Mouse (Mus musculus) kidney, postnatal 14 days (tissue): Measurements from ENCODE around the gene Rgs7bp.

ENCODE experiments used
- DNase-seq: peaks from one replicate; pipeline ENCODE4 v3.0.0; 2022; ENCODE audit warnings: mixed read lengths

Rgs7bp gene

DNA sequence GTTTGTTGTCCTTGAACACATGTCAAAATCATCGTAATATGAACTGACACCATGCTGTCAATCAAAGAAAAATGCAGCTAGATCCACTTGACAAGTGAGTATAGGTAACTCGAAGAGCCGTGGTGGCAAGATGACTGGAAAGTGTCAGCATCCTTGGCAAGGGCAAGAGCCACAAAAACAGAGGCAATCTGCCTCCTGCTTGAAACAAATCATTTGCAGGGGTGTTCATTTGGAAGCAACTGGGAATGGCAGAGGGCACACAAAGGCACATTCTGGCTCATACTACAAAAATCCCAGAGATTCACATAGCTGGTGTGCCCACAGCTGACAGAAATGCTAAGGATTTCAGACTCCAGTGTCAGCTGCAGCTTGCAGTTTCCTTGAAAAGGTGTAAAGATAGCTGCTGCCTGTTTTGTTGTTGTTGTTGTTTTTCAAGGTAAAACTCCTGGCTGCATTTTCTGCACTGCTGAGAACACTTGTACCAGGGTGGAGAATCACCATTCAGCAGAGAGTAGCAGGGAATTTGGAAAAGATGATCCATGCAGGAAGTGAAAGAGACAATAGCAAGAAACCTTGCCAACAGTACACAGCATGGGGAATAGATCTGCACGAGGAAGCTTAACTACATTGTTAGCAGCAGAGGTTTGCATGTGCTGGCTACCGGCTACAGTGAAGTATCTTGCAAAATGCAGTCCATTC, 52.4 kb downstream of the Rgs7bp start:
- DNase-seq: no peak

DNA sequence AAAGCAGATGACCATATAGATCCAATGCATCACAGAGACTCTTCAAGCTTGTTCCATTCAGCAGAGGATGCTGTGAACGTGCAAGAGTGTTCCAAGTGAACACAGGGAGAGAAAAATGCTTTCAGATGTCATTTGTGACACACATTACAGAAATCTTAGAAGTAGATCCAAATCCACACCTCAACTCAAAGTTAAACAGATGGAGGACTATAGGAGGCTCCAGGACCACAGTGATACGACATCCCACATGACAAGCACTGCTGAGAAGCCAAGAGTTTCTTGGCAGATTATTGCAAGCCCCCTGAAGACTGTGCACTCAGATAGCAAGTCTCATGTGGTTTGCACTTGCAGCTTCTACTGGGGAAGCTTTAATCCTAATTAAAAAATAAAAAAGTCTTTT, 53.0 kb downstream of the Rgs7bp start:
- no peak for DNase-seq

DNA sequence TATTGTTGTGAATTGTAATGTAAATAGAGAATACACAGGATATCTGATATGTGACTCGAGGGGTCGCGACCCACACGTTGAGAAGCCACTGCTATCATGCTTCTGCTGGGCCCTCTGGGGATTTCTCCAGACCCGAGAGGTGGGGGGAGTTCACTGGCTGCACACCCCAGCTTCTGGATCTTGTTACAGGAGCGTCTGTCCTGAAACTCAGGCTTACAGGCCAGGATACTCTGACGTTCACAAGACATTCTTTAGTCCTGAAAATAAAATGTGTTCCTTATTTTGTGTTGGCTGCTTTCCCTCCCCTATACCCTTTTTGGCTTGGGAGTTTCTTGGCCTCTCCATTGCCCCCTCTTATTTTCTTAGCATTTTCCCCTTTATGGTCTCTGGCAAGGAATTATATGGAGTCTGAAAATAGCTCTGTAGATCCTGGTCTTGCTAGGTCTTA, 65.9 kb downstream of the Rgs7bp start:
- no peak for DNase-seq

DNA sequence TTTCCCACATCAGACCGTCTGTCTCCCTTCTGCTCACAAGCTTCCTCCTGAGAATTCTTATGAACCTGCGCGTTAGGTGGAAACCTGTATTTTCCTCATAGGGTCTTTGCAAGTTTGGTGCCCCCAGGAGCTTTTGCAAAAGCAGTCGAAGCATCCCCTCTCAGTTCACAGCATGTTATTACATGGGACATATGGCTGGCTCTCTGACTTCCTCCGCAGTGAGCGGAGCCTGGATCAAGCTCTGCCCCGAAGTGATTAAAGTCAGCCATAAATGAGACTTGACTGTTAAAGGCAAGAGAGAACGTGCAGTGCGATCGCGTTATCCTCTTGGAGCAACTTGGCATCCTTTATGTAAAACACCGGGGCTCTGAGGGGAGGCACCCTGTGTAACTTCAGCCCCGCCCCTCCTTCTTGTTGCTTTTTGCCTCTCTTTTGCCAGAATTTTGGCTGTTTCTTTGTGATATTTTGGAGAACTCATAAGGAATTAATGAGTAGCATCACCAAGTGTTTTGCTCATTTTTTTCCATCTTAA, 66.7 kb downstream of the Rgs7bp start:
- no peak for DNase-seq

DNA sequence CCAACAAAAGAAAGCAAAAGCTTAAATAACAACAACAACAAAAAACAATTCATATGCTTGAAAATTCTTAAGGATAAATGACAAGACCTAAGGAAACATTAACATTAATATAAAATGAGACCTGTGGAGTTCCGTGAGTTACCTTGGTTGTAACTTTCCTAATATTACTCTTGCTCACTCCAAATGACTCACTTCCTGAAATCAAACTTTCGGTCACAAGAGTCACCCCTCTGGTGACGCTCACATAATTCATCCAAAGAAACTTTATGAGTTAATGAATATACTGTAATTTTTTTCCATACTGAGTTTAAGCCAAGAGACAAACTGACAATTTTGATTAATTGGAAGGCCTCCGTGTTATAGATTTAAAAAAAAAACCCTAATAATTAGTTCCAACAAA, 69.0 kb downstream of the Rgs7bp start:
- DNase-seq: no peak

DNA sequence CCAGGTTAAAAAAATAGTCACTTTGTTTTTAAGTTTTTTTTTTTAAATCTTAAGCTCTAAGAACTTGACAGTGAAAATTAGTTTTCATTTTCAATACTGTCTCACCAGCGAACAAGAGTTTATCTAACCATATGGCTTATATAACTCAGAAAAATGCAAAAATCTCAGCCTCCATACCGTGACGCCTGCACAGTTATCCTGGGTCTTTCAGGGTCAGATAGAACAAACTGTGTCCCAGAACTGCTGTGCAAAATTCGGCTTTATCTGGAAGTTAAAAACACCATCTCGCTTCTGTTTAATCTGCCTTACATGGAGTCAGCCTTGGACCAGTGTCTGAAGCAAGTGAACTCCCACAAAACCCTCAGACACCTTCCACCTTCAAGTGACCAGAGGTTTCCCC, 70.7 kb downstream of the Rgs7bp start:
- DNase-seq: no peak

DNA sequence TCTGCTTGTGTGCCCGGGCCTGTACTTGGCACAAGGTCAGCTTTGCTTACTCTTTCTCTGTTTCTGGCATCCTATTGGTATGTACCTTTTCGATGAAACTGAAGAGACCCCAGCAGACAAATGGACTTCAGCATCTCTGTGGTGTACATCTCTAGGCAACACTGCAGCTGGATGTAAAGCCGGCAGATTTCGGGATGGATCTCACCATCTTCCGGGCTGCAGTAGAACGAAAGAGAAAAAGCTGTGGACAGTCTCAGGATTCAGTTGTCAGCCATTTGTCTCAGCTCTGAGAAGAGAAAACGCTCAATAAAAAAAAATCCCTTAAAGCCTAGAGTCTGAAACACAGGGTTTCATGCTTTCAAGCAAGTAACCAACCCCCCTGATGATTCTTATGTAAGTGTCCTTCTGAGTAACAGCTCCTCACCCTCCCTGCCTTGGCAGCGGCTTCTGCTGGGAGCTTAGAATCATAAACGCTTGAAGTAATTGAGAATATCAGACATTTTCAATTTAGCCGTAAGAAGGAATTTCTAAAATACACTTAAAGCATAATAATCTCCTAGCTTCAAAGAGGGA, 71.9 kb downstream of the Rgs7bp start:
- no peak for DNase-seq

DNA sequence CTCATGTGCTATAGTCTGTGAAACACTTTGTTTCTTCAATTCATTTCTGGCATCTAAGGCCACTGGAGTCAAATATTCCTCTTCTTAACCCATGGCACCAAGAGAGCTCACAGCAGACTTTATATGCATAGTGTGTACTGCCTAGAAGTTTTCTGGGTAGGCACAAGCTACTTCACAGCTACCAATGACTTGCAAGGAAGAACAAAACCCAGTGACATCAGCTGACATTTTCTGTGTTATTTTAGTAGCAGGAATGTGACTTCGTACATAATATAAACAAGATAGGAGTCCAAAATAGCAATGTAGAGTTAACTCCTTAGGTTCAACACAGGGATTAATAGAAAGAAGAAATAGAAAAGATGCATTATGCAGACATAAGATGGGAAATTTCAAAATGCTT, 76.6 kb downstream of the Rgs7bp start:
- no peak for DNase-seq

DNA sequence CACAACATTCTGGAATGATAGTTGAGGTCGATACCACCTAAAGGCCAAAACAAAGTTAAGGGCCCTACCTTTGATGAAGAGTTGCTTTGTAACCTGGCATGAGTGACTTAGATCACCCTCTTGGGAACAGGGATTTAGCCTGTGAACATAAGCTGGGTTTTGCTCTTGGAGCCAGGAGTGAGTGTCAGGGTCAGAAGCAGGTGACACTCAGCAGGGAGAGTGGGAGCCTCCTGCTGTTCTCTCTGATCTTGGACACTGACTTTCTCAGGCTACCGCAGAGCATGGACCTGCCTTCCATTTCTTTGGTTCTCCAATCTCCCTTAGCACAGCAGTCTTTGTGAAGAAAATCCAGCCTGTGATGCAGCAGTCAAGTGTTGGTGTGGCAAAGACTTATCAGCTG, 87.2 kb downstream of the Rgs7bp start:
- DNase-seq: no peak

DNA sequence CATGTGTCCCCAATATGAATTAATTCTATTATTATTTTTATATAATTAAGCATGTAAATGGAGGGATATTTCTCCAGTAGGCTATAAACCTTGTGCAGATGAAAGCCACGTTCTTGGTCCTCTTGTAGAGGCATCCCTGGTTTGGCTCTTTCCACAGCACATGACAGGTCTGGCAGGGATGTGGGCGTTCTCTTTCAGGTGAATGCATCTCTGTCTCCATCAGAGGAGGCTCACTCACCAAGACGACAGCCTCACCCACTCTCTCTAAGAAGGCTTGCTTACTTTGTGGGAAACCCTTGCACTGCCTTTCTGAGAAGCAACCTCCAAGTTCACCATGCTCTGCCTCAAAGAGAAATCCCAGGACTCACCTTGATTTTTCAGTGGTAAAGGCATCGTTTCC, 91.0 kb downstream of the Rgs7bp start:
- no peak for DNase-seq

DNA sequence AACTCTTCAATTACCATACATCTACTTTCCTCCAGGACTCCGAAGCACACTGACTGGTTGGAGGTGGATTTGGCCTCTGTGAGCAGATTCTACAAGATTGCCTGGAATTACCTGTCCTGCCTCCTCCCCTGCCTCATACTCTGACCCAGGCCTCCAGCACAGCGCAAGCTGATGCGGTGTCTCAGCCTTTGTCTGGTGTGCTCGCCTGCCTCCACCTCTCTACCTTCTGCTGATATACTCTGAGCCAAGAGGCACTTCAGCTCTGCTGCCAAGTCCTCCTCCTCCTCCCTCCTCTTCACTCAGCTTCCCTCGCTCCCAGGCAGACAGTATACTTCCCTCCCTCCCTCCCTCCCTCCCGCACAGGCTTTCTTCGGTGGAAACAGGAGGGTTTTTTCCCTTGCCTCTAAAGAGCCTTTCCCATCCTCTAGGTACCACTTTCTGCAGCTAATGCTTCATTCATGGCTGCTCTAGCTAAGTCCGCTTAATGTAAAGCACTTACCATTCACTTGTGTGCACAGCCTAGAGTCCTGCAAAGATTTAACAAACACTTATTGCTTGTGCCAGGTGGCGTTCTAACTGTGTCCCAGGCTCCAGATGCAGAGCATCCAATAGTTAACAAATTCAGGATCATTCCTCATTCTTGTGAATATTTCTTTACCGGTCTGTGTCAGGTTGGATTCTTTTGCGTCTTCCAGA, 91.9 kb downstream of the Rgs7bp start:
- DNase-seq: no peak

DNA sequence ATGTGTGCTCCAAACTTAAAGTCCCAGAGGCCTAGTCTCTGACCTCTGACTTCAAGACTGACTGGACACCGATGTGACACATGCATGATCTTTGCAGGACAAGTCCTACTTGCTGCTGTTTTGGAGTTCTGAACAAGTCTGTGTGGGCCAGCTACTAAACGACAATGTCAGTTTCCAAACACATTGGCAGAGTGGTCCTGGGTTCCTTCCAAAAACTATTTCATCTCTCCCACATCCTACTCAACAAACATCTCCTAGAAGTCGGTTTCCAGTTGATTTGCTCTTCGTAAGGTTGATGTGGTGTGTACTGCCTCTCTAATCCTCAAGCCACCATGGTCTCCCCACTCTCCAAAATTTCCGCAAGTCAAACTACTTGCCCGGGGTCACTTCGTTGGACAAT, 92.6 kb downstream of the Rgs7bp start:
- no peak for DNase-seq

DNA sequence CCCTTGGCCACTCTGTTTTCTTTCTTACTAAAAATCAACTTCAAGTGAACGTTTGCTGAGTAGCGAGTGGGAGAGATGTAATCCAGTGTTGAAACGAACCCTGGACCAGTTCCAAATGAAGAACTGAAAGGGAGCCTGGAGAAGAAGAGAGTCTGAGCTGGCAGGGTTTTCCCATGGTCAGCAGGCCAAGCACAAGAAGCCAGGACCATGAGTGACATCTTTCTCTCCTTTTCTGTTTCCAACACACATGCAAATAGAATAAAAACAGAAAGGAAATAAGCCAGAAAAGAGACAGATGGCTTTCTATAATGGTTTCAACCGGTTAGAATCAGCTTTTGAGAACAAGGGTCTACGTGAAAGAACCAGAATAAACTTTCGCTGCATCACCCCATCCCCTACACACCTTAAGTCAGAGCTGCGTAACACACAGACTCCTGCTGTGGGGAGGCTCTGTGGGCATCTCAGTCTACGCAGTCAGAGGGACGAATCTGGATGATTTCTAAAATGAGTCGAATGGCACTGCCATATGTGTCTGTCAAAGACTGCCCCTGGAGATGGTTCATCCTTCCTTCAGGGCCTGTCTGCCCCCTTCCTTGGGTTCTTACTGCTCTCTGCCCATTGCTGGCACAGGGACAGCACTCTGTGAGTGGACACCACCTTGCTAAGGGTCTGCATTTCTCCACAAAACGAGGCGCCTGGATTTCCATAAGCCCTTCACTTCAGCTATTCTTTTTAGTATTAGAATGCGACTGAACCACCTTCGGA, 93.6 kb downstream of the Rgs7bp start:
- no peak for DNase-seq

DNA sequence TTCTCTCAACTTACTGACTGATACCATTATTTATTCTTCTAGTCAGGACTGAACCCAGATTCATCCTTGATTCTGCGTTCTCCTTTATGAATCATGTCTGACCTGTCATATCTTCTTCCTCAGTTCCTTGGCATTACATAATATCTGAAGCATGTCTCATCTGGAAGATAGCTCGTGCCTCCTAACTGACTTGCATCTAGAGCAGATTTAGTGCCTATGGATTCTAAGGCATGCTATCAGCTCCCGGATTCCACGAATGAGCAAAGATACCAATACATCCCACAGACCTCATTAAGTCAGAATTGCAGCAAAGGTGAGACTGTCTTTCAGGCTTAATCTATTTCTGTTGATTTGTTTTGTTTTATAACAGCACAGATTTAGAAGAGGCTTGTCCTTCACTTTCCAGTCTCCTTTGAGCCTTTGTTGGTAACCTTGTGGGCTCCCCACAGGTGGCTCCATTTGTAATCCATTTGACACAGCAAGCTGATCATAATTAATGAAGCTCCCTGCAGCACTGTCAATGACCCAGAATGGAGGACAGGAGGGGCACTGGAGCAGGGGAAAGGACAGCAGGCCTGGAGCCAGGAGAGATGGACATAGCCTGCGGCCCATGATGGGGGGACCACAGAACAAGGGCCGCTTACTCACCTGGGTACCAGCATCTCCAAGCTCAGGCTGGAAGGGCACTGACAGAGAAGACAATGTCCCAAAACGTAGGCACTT, 94.4 kb downstream of the Rgs7bp start:
- no peak for DNase-seq

DNA sequence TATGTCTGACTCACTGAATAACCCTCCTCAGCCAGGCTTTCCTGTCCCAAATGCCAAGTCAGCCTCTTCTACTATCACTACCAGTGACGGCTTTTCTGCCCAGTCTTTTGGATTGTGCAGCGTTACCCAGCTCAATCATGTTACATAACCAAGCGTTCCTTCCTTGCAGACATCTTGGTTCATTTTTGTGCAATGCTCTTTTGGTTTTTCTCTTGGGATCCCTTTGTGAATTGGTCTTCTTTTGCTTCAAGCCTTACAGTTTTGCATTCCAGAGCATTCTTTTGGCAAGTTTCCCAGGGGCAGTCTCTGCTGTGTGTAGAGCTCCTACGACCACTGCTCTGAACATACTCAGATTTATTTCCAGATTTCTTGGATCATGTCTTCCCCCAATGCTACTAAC, 95.0 kb downstream of the Rgs7bp start:
- no peak for DNase-seq

DNA sequence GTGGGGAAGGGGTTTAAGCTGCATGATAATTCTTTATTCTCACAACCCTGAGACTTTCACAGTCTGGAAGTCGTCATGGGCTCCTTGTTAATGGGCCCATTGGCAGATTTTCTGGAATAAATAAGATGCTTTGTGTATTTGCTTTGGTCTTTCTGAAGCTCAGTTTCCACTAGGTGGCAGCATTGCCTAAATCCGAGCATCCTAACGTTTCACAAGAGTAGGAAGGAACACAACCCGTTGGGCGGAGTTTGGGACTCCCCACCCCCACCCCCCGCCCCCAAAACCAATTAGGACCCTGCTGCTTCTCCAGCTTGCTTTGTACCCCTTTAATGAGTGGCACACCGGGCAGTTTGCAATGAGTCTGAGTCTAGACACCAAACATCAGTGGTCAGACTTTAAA, 106.8 kb downstream of the Rgs7bp start:
- DNase-seq: peak; percentile 83

DNA sequence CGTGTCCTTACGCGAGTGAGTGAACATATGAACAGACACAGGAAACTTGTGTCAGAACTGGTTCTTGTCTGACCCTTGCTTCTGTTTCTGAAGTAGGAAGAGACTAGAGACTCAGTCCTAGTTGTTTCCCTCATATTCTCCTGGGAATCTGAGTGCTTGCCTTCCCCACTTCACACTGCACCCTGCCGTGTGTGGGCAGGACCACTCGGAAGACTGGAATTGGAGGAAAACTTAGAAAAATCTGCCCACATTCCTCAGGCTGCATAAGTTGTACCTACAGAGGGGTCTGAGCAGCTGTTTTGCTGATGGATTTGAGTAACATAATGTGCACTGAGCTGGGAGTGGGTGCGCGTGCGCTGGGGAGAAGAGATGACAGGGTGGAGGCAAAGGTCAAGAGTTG, 114.2 kb downstream of the Rgs7bp start:
- no peak for DNase-seq

DNA sequence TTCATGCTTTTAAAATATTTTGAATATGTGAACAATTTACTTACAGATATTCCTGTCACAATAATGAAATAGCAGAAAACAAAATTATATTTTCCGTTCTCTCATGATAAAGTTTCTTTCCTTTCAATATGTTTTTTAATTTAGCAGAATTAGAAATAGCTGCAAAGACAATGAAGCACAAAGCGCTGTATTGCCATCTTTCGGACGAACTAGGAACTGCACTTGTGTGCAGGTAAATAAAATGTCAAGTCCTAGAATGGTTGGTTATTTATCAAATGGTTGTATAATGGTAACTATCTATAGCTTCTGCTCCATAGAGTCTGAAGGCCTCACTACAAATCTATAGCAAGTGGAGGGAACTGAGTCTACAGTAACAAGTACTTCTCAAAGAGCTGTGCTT, 114.9 kb downstream of the Rgs7bp start:
- peak; percentile 63 for DNase-seq

DNA sequence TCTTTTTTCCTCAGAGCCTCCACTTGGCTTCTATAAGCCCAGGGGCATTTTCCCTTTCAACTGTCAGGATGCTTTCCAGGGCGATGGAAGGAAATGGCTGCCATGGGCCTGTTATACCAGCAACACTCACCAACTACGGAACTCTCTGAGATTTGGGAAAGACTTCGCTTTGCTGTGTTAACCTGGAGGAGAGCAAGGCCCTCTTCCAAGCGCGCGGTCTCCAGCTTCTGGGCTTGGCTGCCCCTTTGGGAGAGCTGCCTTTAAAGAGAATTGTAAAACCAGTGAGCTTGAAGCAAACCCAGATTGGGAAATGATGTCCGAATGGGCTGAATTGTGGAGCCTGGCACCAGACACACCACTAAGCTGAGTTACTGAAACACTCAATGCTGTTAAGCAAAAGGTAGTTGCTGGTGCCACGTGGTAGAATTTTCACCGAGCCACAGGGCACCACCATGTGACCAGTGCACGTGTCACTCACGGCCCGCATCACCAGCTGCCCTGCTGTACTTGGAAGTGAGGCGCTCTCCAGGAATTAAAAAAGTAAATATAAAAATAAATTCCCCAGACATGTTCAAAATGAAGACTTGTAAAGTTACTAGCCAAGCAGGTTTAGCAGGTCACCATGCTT, 115.7 kb downstream of the Rgs7bp start:
- DNase-seq: no peak

DNA sequence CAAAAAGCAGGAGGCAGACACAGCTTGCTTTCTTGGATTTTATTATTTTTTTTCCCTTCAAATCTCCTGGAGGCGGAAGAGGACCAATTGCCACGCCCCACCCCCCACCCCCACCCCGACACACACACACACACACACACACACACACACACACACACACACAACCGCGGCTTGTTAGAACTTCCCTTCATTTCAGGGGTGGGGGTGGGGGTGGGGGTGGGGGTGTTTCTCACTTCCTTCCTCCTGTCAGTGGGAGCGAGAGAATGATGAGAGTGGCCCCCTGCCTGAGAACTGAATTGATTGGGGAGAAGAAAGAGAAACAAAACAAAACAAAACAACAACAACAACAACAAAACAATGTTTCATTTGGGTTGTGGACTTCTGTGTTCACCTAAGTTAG, 117.0 kb downstream of the Rgs7bp start:
- DNase-seq: no peak

DNA sequence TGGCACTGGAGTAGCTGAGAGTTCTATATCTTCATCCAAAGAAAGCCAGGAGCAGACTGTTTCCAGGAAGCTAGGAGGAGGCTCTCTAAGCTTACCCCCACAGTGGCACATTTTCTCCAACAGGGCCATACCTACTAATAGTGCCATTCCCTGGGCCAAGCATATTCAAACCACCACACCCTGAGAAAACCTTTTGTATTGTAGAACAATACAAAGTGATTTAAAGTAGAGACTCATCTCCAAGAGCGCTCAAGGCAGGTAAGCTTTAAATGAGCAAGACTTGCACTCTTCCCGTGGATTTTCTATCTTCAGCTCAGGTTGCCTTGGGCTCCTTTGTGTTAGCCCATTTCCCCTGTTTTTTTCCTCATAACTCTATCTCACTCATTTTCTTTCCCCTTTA, 118.1 kb downstream of the Rgs7bp start:
- no peak for DNase-seq
